ENCODE assay signal across 10 mouse cellular contexts in genomic region chr16:11086856-11087588, GRCm38 (mm10). TPM values are rescaled to one million over a fixed set of nuclear protein-coding genes. Genes with fewer than 3 reads are reported as not detected.
DNase-seq lines count a peak whose midpoint lies in the region; ATAC-seq and TF ChIP-seq lines count a peak whose summit lies in the region.
"Had no signal": no experiment of that assay in that cellular context is flagged by ENCODE, and none has a peak within 500 bp of the region (broad histone marks: within the 10 kb centered on the region; RNA-seq: fewer than 3 reads in every experiment).

No protein-coding gene starts in this region.

- H3K4me3 ChIP-seq in hindbrain, embryonic 14.5 days (replicated peaks; ENCODE audit: low read length): no peak overlapping the region
- no peak overlapping the region for H3K4me3 ChIP-seq in stomach, postnatal 0 days (ENCODE audit: low read depth, low read length)

- peak; percentile 37 for TF ChIP-seq CTCF in stomach, postnatal 0 days (IDR thresholded peaks at IDR 0.05; ENCODE audit: low read depth)

- no peak for TF ChIP-seq EP300 in stomach, postnatal 0 days (optimal IDR thresholded peaks at IDR 0.05)

- WGBS in hindbrain, embryonic 14.5 days: 49% methylated on average over 5 of the region's 5 CpGs
- 87% methylated on average over 5 of the region's 5 CpGs for WGBS in stomach, postnatal 0 days

- no peaks in the 10 kb centered on the region for H3K27me3 ChIP-seq in hindbrain, embryonic 14.5 days (ENCODE audit: control insufficient read depth, insufficient read depth, low read length)
- no peaks in the 10 kb centered on the region for H3K27me3 ChIP-seq in stomach, postnatal 0 days (ENCODE audit: control insufficient read depth, insufficient read depth, low read length)

- H3K4me2 ChIP-seq in hindbrain, embryonic 14.5 days (replicated peaks): no peak overlapping the region
- no peak overlapping the region for H3K4me2 ChIP-seq in stomach, postnatal 0 days (replicated peaks; ENCODE audit: low read depth)

- no peak overlapping the region for H3K9ac ChIP-seq in hindbrain, embryonic 14.5 days
- H3K9ac ChIP-seq in stomach, postnatal 0 days (ENCODE audit: low read length): no peak overlapping the region

- ATAC-seq in hindbrain, embryonic 14.5 days (ENCODE audit: low FRiP score): peak; percentile 85
- no peak for ATAC-seq in stomach, postnatal 0 days (ENCODE audit: low FRiP score, low TSS enrichment)
- ATAC-seq: CD4-positive, CD25-positive, alpha-beta regulatory T cell, adult 4 months had no signal

- no peaks in the 10 kb centered on the region for H3K4me1 ChIP-seq in hindbrain, embryonic 14.5 days (replicated peaks; ENCODE audit: control insufficient read depth, insufficient read depth, low read length)
- H3K4me1 ChIP-seq in stomach, postnatal 0 days (replicated peaks; ENCODE audit: control insufficient read depth, insufficient read depth): no peaks in the 10 kb centered on the region

- peaks cover 89% of the 10 kb centered on the region for H3K36me3 ChIP-seq in hindbrain, embryonic 14.5 days (replicated peaks; ENCODE audit: control insufficient read depth, insufficient read depth)
- peaks cover 29% of the 10 kb centered on the region for H3K36me3 ChIP-seq in stomach, postnatal 0 days (ENCODE audit: control insufficient read depth, insufficient read depth, low read length)

- H3K27ac ChIP-seq in hindbrain, embryonic 14.5 days: peak overlapping the region; percentile 38; the same call in 1 of the 2 replicates
- no peak overlapping the region for H3K27ac ChIP-seq in stomach, postnatal 0 days (replicated peaks)

- peak; percentile 88 for DNase-seq in heart, adult 11 months
- no peak for DNase-seq in heart, postnatal 4 days
- DNase-seq in right cerebral cortex, postnatal 10 days (ENCODE audit: low spot score in 2 of 2): peak; percentile 59 to 74
- DNase-seq in right cerebral cortex, postnatal 25 days: no peak
- DNase-seq in hindbrain, embryonic 14.5 days (ENCODE audit: low spot score): peak; percentile 60
- DNase-seq in stomach, postnatal 0 days (ENCODE audit: low spot score): no peak
- DNase-seq in thymus, postnatal 10 days (ENCODE audit: low spot score in 2 of 2): no peak
- DNase-seq in adrenal gland, postnatal 4 days (ENCODE audit: low spot score in 2 of 2): no peak
- DNase-seq: lung, adult 18-20 months had no signal

- no peaks in the 10 kb centered on the region for H3K9me3 ChIP-seq in hindbrain, embryonic 14.5 days (ENCODE audit: control insufficient read depth, low read length)
- H3K9me3 ChIP-seq in stomach, postnatal 0 days (ENCODE audit: control insufficient read depth, low read length): no peaks in the 10 kb centered on the region

RNA-seq across cellular contexts. Expression of gene Litaf, which starts 21.1 kb away (rescaled TPM):
- 10 to 100 TPM; 50.0 to 60.4 TPM for total RNA-seq in heart, postnatal 4 days (2021)
- polyA plus RNA-seq in hindbrain, embryonic 14.5 days (2014; fragmentation: Nextera tagmentation; extraction: Ambion mirVana): 23.9 and 27.2 TPM in 2 replicates
- polyA plus RNA-seq in stomach, postnatal 0 days (2015; fragmentation: Nextera tagmentation; extraction: Ambion mirVana): 68.1 and 69.5 TPM in 2 replicates
- 10 to 100 TPM; 62.0 to 67.0 TPM for total RNA-seq in adrenal gland, postnatal 4 days (2021)

RNA-seq across cellular contexts. Expression of gene Snn, which starts 26.3 kb away (rescaled TPM):
- total RNA-seq in heart, postnatal 4 days (2021): 10 to 100 TPM; 52.5 to 56.6 TPM
- 147 and 158 TPM in 2 replicates for polyA plus RNA-seq in hindbrain, embryonic 14.5 days (2014; fragmentation: Nextera tagmentation; extraction: Ambion mirVana)
- polyA plus RNA-seq in stomach, postnatal 0 days (2015; fragmentation: Nextera tagmentation; extraction: Ambion mirVana): 11.8 and 12.2 TPM in 2 replicates
- total RNA-seq in adrenal gland, postnatal 4 days (2021): 10 to 100 TPM; 30.7 to 31.1 TPM

RNA-seq across cellular contexts. Expression of gene Txndc11, which starts 47.4 kb away (rescaled TPM):
- total RNA-seq in heart, postnatal 4 days (2021): 10 to 100 TPM; 26.4 to 27.5 TPM
- polyA plus RNA-seq in hindbrain, embryonic 14.5 days (2014; fragmentation: Nextera tagmentation; extraction: Ambion mirVana): 29.9 and 32.6 TPM in 2 replicates
- 27.5 and 29.2 TPM in 2 replicates for polyA plus RNA-seq in stomach, postnatal 0 days (2015; fragmentation: Nextera tagmentation; extraction: Ambion mirVana)
- 10 to 100 TPM; 44.4 to 50.0 TPM for total RNA-seq in adrenal gland, postnatal 4 days (2021)

Comparison
In these comparisons a context has a peak if more than half of its experiments do, and no peak if none do; other contexts are left out.
1. DNase-seq: peak in heart, adult 11 months (single experiment), right cerebral cortex, postnatal 10 days (2 of 2) and hindbrain, embryonic 14.5 days (single experiment); none in heart, postnatal 4 days (single experiment), right cerebral cortex, postnatal 25 days (single experiment), stomach, postnatal 0 days (single experiment), thymus, postnatal 10 days (0 of 2) and adrenal gland, postnatal 4 days (0 of 2).